Mouse (Mus musculus) heart, adult 8-10 months (tissue): Measurements from ENCODE around the gene Metap2. TPM values are rescaled to one million over a fixed set of nuclear protein-coding genes. Genes with fewer than 3 reads are reported as not detected.

Experiments
- DNase-seq: peaks from one replicate; pipeline ENCODE4 v3.0.0; 2022; ENCODE audit warnings: low spot score
- total RNA-seq, 4 experiments: library from RNA; stranded (reverse); gene quantifications; 2 replicates each; pipeline ENCODE4 v1.2.4; 2022

Metap2 gene
- total RNA-seq, 4 experiments from 2014 or later, result 90.8 to 130 (median 107) TPM

DNA sequence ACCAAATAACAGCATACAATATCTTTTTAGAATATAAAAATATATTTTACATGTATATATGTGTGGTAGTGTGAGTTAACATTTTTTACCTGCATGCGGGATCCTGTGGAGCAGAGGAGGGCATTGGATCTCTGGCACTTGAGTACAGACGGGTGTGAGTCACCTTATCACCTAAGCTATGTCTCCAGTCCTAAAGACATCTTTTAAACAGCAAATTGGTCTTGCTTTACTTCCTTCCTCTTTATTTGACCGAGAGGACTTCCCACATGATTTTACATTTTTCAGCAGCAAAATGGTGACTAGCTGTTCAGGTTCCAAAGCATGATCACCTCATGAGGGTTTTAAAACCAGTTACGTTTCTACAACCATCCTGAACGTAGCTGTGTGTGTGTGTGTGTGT, 14.4 kb upstream of the Metap2 start:
- DNase-seq, result no peak

DNA sequence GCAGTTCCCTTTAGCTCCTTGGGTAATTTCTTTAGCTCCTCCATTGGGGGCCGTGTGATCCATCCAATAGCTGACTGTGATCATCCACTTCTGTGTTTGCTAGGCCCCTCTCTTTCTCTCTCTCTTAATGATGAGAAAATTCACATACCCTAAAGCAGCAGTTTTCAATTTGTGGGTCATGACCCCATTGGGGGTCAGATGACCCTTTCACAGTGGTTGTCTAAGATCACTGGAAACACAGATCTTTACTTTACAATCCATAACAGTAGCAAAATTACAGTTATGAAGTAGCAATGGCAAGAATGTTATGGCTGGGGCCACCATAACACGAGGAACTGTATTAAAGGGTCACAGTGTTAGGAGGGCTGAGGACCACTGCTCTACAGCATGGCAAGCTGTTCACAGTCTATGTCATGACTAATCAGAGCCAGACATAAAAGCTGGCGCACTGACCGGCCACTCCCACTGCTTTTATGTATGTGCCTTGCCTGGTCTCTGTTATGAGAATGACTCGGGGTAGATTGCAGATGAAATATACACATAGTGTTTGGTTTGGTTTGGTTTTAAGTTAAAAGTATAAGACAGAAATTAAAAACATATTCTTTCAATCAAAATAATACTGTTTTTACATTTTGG, 13.0 kb upstream of the Metap2 start:
- DNase-seq, result no peak

DNA sequence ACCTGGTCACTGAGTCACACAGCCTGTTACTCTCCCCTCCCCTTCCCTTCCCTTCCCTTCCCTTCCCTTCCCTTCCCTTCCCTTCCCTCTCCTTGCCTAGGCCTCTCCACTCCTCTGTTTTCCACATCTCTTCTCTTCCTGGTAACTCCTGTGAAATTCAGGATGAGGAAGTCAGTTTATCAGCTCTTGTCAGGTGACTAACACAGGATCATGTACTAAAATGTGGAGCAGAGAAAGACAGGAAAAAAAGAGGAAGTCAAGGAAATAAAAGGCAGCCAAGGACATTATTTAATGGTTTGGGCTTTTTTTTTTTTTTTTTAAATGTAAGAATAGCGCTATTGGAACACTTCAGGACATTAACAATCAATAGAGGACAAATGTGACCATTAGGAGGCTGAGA, 12.1 kb upstream of the Metap2 start:
- no peak for DNase-seq

DNA sequence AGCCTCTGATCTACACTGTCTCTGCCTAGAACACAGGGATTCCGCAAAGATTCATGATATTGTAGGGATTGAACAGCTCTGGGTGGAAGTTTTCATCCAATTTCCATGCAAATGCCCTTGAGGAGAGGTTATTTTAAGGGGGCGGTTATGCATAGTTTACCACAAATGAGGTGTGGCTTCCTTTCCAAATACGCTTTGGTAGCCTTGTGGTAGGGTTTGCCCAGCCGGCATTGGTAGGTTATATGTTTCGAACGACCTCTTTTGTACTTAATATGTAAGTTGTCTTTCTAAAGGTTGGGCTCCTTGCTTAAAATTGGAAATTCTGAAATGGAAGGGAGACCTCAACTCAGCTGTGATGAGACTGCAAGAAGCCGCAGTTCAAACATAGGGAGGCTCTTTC, 11.6 kb upstream of the Metap2 start:
- DNase-seq, result no peak

DNA sequence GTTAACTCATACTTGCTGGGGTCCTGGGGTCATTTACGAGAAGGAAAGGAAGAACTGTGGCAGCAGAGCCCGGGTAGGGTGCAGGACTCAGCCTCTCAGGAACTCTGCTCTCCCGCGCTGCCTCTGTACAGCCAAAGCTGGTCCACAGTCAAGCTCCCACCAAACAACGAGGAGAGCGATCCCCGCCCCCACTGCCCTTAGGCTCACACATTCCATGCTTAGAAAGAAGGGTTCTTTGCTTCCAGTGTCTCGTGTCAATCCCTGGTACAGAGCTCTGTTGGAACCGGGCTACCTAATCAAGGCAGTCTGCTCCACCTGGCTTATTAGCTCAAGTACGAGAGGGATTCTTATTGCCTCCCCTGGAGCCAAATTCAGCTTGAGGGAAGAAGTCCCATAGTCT, 10.5 kb upstream of the Metap2 start:
- DNase-seq, result no peak

DNA sequence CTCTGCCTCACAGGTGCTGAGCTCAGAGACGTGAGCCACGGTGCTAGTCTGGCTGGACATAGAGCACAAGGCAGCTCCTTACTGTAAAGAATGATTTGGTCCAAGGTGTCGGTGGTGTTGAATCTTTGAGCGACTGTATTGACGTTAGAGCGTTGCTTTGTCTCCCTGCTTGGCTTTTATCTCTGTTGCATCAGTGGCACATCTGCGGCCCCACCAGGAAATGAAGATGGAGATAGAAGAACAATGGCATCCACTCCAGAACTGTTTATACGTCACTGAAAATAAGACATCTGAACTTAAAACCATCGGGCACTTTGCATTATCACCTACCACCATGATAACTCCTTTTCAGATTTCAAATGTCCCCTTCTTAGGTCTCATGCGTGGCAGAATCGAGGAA, 3.0 kb upstream of the Metap2 start:
- DNase-seq, result no peak

DNA sequence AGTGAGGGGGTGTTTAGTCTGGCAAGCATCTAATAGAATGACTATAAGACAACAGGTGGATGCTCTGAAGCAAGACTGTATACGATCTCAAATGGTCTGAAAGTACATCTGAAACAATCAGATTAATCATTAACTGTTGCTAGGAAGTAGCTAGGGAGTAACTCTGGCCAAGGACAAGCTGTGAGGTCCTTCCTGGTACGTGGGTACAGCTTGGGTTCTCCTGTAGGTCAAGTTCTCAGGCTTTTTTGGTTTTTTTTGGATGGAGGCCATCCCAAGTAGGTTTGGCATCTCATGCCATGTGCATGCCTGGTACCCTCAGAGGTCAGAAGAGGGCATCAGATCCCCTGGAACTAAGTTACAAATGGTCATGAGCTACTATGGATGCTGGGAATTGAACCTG, 2.4 kb upstream of the Metap2 start:
- DNase-seq, result no peak

DNA sequence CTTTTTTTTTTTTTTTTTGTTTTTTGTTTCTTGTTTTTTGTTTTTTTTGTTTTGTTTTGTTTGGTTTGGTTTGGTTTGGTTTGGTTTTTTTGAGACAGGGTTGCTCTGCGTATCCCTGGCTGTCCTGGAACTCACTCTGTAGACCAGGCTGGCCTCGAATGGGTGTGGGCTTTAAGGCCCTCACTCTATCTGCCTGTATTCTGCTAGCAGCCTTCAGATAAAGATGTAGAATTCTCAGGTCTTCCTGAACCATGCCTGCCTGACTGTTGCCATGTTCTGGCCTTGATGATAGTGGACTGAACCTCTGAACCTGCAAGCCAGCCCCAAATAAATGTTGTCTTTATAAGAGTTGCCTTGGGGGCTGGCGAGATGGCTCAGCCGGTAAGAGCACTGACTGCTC, 4.3 kb downstream of the Metap2 start:
- DNase-seq, result no peak

DNA sequence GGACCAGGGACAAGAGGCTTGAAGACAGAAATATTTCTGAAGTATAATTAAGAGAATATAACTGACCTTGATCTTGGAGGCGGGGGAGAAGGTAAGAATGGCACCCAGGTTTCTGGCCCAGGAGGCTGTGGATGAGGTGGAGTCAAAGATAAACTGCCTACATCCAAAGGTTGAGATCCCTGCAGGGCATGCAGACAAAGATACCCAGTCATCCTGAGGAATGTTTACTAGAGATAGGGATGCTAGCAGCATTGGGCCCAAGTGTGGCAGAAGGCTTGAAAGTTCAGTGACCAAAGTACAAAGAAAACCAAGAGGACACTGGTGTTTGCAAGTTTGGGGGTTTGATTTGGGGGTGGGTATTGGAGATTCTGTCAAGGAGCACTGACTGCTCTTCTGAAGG, 5.9 kb downstream of the Metap2 start:
- DNase-seq, result no peak

DNA sequence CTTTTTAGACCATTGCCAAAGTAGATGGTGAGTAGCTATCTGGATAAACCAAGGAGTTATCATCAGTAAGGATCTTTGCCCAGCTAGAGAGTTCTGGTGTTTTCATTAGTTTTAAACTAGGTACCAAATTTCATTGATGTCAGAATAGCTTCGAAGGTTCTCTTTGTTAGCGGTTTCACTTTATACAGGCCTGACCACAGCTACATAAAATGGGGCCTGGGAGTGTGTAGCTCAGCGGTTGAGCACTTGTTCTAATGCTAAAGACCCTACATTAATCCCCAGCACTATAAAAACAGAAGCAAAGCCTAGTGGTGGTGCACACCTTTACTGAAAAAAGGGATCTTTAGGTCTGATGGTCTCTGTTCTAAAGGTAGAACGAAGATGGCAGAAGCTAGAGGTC, 6.3 kb downstream of the Metap2 start:
- DNase-seq, result peak; percentile 4

DNA sequence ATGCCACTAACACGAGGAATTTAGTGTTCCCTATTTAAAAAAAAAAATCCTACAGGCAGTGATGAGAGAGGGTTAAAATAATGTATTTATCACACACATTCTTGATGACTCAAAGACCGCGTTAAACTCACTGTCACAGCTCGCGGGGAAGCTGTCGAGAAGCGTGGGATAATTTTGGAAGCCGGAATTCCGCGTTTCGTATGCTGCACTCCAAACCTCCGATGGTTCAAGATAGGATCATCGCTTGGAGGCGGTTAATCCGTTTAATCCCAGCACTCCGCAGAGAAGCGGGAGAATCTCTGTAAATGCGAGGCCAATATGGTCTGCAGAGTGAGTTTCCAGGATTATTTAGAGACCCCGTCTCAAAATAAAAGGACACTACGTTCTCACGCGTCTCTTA, 6.9 kb downstream of the Metap2 start:
- DNase-seq, result peak; percentile 9

DNA sequence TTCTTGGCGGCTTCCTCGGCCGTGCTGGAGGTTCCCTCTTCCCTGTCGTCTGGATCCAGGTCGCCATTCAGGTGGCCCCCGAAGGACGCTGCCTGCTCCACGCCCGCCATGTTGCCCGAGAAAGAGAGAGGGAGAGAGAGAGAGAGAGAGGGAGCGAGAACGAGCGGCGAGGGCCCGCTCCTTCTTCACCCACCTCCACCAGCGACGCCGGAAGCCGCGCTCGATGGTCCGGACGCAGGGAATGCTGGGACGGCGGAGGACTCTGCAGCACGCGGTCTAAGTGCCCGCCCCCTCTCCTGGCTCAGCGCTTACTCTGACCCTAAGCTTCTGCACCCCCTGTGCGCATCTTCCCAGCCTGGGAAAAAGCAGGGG, 7.3 kb downstream of the Metap2 start:
- peak; percentile 86 for DNase-seq

DNA sequence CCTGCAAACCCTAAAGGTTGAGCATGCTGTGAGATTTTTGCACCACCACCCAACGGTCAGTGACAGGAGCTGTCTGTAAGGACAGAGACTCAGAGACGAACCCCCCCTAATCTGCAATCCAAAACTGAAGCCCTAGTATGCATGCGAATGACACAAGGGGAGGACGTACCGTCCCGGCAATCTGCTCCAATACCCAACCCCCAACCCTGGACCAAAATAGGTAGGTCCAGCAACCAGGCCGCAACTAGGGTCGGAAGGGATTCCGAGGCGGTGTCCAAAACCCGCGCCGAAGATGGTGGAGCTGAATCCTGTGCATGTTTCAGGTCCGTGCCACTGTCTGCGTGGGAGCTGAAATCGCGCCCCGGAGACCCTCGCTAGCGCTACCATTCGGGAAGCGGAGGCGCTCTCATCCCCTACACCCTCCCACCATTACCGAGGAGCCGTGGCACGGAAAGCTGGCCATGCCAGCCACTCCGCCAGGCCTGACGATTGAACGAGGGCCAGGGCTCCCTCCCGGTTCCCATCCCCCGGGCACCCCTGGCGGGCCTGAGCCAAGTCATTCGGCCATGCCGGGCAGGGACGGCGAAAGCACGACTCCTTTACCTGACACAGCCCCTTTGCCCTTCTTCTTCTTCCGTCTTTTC, 7.8 kb downstream of the Metap2 start:
- peak; percentile 31 for DNase-seq

DNA sequence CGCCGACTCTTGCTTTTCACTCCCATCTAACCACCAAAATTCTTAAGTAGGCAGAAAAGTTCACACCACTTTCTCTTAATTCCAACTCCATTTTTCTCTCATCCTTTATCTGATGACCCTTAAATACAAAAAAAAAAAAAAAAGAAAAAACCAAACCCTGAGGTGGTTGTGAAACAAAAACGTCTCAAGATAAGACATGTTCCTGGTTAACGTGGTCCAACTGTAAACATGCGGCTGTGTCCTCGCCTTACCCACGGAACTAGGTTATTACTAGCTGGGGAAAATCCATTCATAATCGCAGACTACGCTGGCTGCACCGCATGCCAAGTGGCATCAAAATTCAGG, 8.3 kb downstream of the Metap2 start:
- DNase-seq, result no peak

DNA sequence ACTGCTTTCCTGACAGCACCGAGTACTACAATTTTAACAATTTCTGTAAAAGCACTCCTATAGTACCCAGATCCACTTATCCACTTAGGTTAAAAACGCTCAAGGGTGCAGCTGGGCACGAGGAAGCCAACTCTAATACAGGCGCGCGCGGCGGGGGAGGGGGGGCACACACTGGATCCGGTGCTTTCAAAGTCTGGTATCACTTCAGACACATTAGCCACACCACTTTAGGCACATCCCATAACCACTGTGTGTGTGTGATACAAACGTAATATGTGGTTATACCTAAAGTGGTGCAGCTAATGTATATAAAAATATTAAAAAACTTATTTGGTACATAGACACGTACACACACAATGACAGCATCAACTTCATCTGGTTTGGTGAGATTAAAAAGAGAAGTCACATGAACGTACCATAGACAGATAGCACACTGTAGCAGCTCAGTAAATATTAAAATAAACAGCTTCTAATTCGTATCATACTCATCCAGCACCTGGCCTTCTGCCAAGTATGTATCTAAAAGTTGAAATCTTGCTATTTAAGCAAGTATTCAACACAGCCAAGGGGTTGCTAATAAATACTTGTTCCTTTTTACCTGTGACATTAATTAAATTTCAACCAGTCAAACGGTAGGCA, 10.9 kb downstream of the Metap2 start:
- no peak for DNase-seq

DNA sequence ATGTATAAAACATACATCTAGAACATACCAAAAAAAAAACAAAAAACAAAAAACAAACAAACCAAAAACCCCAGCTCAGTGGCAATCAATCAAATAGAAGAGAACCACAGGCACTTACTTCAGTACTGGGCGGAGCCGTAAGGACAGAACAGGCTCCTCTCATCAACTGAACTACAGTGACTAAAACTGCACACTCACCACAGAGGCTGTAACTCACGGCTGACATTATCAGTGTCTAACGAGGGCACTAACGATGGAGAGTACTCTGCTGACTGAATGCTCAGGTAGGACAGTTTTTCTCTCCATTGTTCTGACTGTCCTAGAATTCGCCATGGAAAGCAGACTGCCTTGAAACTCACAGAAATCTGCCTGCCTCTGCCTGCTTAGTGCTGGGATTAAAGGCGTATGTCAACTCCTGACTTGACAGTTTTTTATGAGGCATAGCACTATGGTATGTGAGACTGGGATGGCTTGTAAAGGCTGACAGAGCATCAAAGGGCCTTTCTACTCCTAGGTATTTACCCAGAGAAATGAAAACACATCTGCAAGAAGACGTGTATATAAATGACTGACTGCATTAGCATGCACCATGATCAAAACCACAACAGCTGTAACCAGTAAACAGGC, 14.0 kb downstream of the Metap2 start:
- no peak for DNase-seq

DNA sequence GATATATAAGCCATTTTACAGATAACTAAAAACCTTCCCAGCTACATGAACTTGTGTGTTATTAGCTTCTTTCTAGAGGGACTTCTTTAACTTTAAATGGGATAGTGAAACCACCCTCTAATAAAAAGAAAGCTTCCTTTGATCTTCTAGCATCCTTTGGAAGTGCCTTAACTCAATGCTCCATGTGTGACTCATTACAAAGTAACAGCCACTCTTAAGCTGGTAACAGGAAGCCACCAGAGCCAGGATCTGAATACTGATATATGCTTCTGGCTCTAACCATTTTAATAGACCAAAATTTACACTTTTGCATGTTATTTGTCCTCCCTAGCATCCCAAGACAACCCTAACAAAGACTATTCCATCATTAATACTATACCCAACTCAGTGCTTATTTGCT, 15.0 kb downstream of the Metap2 start:
- DNase-seq, result no peak

DNA sequence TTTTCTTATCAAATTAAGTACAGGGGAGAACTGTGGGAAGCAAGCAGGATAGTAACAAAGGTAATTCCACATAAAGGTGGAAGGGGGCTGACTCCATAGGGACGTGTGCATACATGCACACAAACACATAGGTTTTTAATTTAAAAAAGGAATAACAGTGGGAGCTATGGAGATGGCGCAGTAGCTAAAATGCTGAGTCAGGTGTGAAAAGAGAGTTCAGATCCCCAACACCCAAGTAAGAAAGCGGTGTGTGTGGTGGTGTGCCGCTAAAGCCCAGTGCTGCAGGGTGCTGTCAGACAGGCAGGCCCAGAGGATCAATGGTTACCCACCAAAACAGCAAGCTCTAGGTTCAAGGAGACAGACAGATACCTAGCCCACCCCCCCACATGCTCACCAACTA, 18.2 kb downstream of the Metap2 start:
- DNase-seq, result no peak

DNA sequence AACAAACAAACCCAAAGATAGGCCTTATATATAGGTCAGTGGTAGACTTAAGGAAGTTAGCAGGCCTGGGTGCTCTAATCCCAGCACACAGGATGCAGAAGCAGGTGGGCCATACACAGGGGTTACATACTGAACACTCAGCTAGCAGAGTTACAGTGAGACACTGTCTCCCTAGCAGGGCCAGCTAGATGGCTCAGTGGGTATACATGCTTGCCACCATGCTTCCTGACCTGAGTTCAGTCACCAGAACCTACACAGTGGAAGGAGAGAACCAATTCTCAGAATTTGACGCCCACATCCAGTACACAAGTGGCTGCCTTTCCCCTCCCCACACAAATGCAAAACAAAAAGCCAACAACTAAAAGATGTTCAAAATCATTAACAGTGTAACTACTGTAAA, 20.1 kb downstream of the Metap2 start:
- no peak for DNase-seq

DNA sequence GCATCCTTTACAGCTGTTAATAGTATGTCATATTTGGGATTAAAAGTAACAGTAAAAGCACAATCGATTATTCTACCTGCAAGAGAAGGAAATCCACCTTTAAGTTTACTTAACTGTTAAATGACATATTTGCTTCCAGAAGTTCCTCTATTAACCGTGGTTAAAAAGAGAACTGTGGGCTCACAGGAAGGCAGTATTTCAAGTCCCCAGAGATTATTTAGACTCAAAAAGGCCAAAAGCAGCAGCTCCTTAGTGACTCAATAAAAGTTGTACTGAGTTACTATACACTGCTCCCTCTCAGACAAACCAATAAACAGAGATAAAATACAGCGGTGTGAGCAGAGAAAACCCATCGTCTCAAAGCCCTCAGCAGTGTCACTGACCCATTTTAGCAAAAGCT, 28.0 kb downstream of the Metap2 start:
- DNase-seq, result no peak

DNA sequence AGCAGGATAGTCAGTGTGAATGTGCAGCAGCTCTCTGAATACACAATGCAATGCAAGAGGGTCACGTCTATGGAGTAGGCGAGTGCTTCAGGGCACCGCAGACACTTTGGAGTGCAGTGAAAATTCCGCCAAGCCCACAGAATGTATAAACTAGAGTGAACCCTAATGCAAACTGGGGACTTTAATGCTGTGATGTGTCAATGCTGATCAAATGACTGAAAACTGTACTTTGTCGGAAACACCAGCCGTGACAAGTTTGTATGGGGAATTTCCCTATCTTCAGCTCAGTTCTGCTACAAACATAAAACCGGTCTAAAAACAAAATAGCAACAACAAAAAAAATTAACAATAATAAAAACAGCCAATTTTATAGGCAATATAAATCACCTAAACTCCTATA, 28.5 kb downstream of the Metap2 start:
- no peak for DNase-seq

DNA sequence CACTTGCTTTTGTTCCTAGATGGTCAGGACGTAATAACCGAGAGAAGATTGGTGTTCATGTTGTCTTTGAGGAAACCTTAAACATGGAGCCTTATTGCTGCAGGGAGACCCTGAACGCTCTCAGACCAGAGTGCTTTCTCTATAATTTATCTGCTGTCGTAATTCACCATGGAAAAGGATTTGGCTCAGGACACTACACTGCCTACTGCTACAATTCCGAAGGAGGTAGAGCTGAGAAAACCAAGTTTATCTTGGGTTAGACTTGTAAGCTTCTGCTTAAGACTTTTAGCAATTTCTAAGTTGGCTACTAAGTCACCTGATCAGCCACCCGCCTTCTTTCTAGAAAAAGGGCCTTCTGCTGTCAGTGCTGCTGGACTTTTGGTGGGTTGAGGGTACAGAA, 40.8 kb downstream of the Metap2 start:
- no peak for DNase-seq

DNA sequence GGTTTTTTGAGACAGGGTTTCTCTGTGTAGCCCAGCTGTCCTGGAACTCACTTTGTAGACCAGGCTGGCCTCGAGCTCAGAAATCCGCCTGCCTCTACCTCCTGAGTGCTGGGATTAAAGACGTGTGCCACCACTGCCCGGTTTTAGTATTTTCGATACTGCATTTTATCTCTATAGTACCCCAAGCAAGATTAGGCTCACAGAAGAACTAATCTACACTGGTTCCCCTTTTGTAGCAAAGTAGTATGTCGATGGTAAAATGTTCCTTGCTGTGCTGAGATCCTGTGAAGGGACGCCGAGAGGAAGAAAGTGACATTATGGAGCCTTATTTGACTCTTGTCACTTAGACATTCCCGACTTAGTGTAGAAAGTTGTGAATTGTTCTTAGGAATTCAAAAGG, 41.8 kb downstream of the Metap2 start:
- no peak for DNase-seq
